Mouse (Mus musculus) c-Kit-negative CD71-positive TER-119-positive erythroid progenitor cells, embryonic 14.5 days (primary cell): ENCODE results near the gene Gm47955.
"Not testable (repeated sequence)": the region's sequence is repeated elsewhere in the genome, so short reads cannot be mapped to it uniquely, and the experiment has no call there.

Experiments used
- DNase-seq: peaks from one replicate; pipeline ENCODE4 v3.0.0-alpha.2; 2013; ENCODE audit warnings: low read depth, low spot score

Gm47955 gene

GRCm38 (mm10) chr1:82959870-82960385 lies at the start of gene Gm47955:
Gene Gm47955, plus strand, starts transcription at chr1:82960286.
- DNase-seq = no peak

- no peak for DNase-seq
Measured at GRCm38 (mm10) chr1:82913025-82913424, 47.1 kb upstream of the Gm47955 start, which contains the start of gene A030005L19Rik. Gene A030005L19Rik, plus strand, starts transcription at chr1:82913325.

- not testable (repeated sequence) for DNase-seq
Measured at GRCm38 (mm10) chr1:82913434-82913833, 46.7 kb upstream of the Gm47955 start.

GRCm38 (mm10) chr1:82924650-82925049 lies 35.4 kb upstream of the Gm47955 start, which contains the start of gene A030014E15Rik:
Gene A030014E15Rik, plus strand, starts transcription at chr1:82924917.
- no peak for DNase-seq

GRCm38 (mm10) chr1:82930558-82930957 lies 29.5 kb upstream of the Gm47955 start:
- not testable (repeated sequence) for DNase-seq

- DNase-seq = not testable (repeated sequence)
Measured at GRCm38 (mm10) chr1:82931326-82931725, 28.8 kb upstream of the Gm47955 start, which contains the start of gene Gm6217. Gene Gm6217, minus strand, starts transcription at chr1:82931399.

- no peak for DNase-seq
Measured at GRCm38 (mm10) chr1:82938666-82939065, 21.4 kb upstream of the Gm47955 start.

GRCm38 (mm10) chr1:82942505-82942904 lies 17.6 kb upstream of the Gm47955 start:
- not testable (repeated sequence) for DNase-seq

- DNase-seq = not testable (repeated sequence)
Measured at GRCm38 (mm10) chr1:82943295-82943694, 16.8 kb upstream of the Gm47955 start, which contains the start of gene A030003K21Rik. Gene A030003K21Rik, minus strand, starts transcription at chr1:82943388.

- not testable (repeated sequence) for DNase-seq
Measured at GRCm38 (mm10) chr1:82946029-82946428, 14.1 kb upstream of the Gm47955 start.

- DNase-seq = no peak
Measured at GRCm38 (mm10) chr1:82948601-82949000, 11.5 kb upstream of the Gm47955 start.

GRCm38 (mm10) chr1:82955913-82956312 lies 4.2 kb upstream of the Gm47955 start, which contains the start of gene Gm7544:
Gene Gm7544, minus strand, starts transcription at chr1:82956013.
- DNase-seq = not testable (repeated sequence)

GRCm38 (mm10) chr1:82966413-82966812 lies 6.3 kb downstream of the Gm47955 start:
- no peak for DNase-seq

- no peak for DNase-seq
Measured at GRCm38 (mm10) chr1:82972046-82972445, 12.0 kb downstream of the Gm47955 start.

GRCm38 (mm10) chr1:82973244-82973643 lies 13.2 kb downstream of the Gm47955 start:
- DNase-seq = no peak

GRCm38 (mm10) chr1:82973901-82974300 lies 13.8 kb downstream of the Gm47955 start:
- DNase-seq = no peak

- no peak for DNase-seq
Measured at GRCm38 (mm10) chr1:82974342-82974741, 14.3 kb downstream of the Gm47955 start.

GRCm38 (mm10) chr1:82975750-82976149 lies 15.7 kb downstream of the Gm47955 start:
- no peak for DNase-seq

GRCm38 (mm10) chr1:82977840-82978239 lies 17.8 kb downstream of the Gm47955 start:
- DNase-seq = no peak

- no peak for DNase-seq
Measured at GRCm38 (mm10) chr1:82986738-82987137, 26.7 kb downstream of the Gm47955 start.

GRCm38 (mm10) chr1:82987530-82988198 lies 27.6 kb downstream of the Gm47955 start:
- DNase-seq = peak; percentile 47

GRCm38 (mm10) chr1:82991062-82991461 lies 31.0 kb downstream of the Gm47955 start:
- DNase-seq = no peak

GRCm38 (mm10) chr1:82991596-82991995 lies 31.5 kb downstream of the Gm47955 start:
- no peak for DNase-seq
